Mouse (Mus musculus): Measurements from ENCODE around the gene Armc2. TPM values are rescaled to one million over a fixed set of nuclear protein-coding genes. Genes with fewer than 3 reads are reported as not detected.

The Armc2 gene
- polyA plus RNA-seq, 1 experiment from 2014 or later, result 4.2 TPM

GRCm38 (mm10) chr10:41933536-41933935, 84.7 kb downstream of the Armc2 start:
- no peak overlapping the region for H3K4me2 ChIP-seq
- no peak overlapping the region for H3K27ac ChIP-seq
- no peak for ATAC-seq (ENCODE audit: insufficient number of reproducible peaks, insufficient read depth, low FRiP score, low TSS enrichment, low read depth)
- no peaks in the 10 kb centered on the region for H3K36me3 ChIP-seq
- peaks cover 35% of the 10 kb centered on the region for H3K4me1 ChIP-seq
- no peak overlapping the region for H3K9ac ChIP-seq
- 64% methylated on average over 6 of the region's 6 CpGs for WGBS
- no peaks in the 10 kb centered on the region for H3K27me3 ChIP-seq
- no peak overlapping the region for H3K4me3 ChIP-seq
- H3K9me3 ChIP-seq, result no peaks in the 10 kb centered on the region

DNA sequence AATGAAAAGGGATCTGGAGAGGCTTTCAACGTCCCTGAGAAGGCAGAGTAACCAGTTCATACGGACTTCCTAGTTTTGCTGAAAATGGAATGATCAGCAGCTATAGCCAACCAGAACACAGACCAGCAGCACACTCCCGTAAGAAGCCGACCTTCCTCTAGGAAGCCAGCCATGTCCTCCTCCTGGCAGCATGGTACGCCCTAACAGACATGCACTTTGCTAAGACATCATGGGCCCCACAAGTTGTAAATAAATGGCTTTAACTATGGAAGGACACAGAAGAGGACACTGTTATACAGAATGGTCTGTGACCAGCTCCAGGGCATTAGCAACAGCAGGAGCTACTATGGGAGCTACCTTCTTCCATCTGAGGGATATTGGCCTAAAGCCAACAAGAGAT, 85.3 kb downstream of the Armc2 start:
- H3K4me3 ChIP-seq, result no peak overlapping the region
- H3K9me3 ChIP-seq, result no peaks in the 10 kb centered on the region
- no peaks in the 10 kb centered on the region for H3K27me3 ChIP-seq
- H3K4me1 ChIP-seq, result peaks cover 35% of the 10 kb centered on the region
- no peak overlapping the region for H3K9ac ChIP-seq
- H3K27ac ChIP-seq, result no peak overlapping the region
- ATAC-seq (ENCODE audit: insufficient number of reproducible peaks, insufficient read depth, low FRiP score, low TSS enrichment, low read depth), result no peak
- WGBS, result 88% methylated on average over 5 of the region's 5 CpGs
- no peaks in the 10 kb centered on the region for H3K36me3 ChIP-seq
- no peak overlapping the region for H3K4me2 ChIP-seq

DNA sequence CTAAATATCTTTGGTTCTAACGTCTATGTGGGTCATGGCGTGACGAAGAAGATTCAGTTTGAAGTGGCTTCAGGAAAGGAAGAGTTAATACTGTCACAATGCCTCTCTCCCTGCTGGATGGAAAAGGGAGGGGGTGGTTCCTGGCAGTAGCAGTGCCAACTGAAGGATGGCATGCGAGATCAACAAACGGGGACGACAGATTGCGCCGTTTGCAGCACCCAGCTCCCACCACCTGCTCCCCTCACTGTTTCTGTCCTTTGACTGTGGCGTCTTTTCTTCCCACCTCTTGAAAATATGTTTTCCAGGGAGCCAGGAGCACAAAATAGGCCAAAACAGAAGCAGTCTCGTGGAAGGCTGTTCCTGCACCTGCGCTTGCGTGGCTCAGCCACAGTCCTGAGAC, 86.3 kb downstream of the Armc2 start:
- no peak overlapping the region for H3K4me3 ChIP-seq
- 81% methylated on average over 12 of the region's 12 CpGs for WGBS
- peaks cover 35% of the 10 kb centered on the region for H3K4me1 ChIP-seq
- ATAC-seq (ENCODE audit: insufficient number of reproducible peaks, insufficient read depth, low FRiP score, low TSS enrichment, low read depth), result no peak
- H3K9ac ChIP-seq, result no peak overlapping the region
- H3K9me3 ChIP-seq, result no peaks in the 10 kb centered on the region
- no peaks in the 10 kb centered on the region for H3K27me3 ChIP-seq
- no peaks in the 10 kb centered on the region for H3K36me3 ChIP-seq
- H3K4me2 ChIP-seq, result no peak overlapping the region
- no peak overlapping the region for H3K27ac ChIP-seq

DNA sequence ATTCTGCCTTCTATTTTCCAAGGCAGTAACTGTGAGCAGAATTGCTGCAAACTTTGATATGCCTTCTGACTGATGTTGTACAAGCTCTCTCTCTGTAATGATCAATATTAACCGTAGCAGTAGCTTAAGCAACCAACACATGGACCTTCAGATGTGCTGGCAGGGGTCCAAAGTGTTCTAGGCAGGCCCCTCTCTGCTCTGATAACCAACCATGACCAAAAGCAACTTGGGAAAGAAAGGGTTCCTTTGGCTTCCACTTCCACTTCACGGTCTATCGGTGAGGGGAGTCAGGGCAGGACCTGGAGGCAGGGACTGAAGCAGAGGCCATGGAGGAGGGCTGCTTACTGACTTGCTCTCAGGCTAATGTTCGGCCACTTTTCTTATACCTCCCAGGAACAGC, 87.3 kb downstream of the Armc2 start:
- H3K27me3 ChIP-seq, result no peaks in the 10 kb centered on the region
- H3K27ac ChIP-seq, result no peak overlapping the region
- H3K36me3 ChIP-seq, result 0 out of 2 replicates have a peak, but pooled peaks cover 3% of the 10 kb centered on the region
- no peak overlapping the region for H3K4me3 ChIP-seq
- no peak overlapping the region for H3K9ac ChIP-seq
- H3K9me3 ChIP-seq, result no peaks in the 10 kb centered on the region
- ATAC-seq (ENCODE audit: insufficient number of reproducible peaks, insufficient read depth, low FRiP score, low TSS enrichment, low read depth), result no peak
- H3K4me2 ChIP-seq, result no peak overlapping the region
- 45% methylated on average over 4 of the region's 4 CpGs for WGBS
- H3K4me1 ChIP-seq, result peaks cover 28% of the 10 kb centered on the region

DNA sequence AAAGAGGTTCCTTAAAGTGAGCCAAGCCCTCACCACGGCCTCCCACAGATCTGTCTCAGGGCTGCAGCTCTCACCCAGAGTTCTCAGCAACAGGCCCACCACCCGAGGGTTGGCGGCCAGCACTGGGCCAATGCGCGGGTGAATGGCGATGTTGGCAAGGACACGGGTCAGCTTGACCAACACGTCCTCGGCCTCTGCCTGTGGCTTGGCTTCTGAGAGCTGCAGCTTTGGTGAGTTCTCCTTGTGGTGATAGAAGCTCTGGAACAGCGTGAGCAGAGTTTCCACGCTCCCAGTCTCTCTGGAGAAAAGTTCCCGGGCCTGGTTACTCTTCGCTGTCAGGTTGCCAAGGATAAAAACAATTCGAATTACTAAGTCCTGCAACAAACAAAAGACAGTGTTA, 91.5 kb downstream of the Armc2 start:
- H3K9me3 ChIP-seq, result no peaks in the 10 kb centered on the region
- ATAC-seq (ENCODE audit: insufficient number of reproducible peaks, insufficient read depth, low FRiP score, low TSS enrichment, low read depth), result no peak
- H3K27ac ChIP-seq, result no peak overlapping the region
- H3K36me3 ChIP-seq, result 0 out of 2 replicates have a peak, but pooled peaks cover 3% of the 10 kb centered on the region
- H3K27me3 ChIP-seq, result no peaks in the 10 kb centered on the region
- WGBS, result 88% methylated on average over 14 of the region's 14 CpGs
- H3K4me3 ChIP-seq, result no peak overlapping the region
- H3K4me2 ChIP-seq, result no peak overlapping the region
- no peak overlapping the region for H3K9ac ChIP-seq
- peaks cover 11% of the 10 kb centered on the region for H3K4me1 ChIP-seq

GRCm38 (mm10) chr10:41912290-41912994, 105.8 kb downstream of the Armc2 start:
- ATAC-seq (ENCODE audit: insufficient number of reproducible peaks, insufficient read depth, low FRiP score, low TSS enrichment, low read depth), result no peak
- no peaks in the 10 kb centered on the region for H3K9me3 ChIP-seq
- H3K4me1 ChIP-seq, result no peaks in the 10 kb centered on the region
- H3K27ac ChIP-seq, result no peak overlapping the region
- no peak overlapping the region for H3K9ac ChIP-seq
- H3K4me3 ChIP-seq, result no peak overlapping the region
- H3K4me2 ChIP-seq, result no peak overlapping the region
- peaks cover 9% of the 10 kb centered on the region for H3K36me3 ChIP-seq
- H3K27me3 ChIP-seq, result no peaks in the 10 kb centered on the region
- WGBS, result 90% methylated on average over 8 of the region's 8 CpGs

DNA sequence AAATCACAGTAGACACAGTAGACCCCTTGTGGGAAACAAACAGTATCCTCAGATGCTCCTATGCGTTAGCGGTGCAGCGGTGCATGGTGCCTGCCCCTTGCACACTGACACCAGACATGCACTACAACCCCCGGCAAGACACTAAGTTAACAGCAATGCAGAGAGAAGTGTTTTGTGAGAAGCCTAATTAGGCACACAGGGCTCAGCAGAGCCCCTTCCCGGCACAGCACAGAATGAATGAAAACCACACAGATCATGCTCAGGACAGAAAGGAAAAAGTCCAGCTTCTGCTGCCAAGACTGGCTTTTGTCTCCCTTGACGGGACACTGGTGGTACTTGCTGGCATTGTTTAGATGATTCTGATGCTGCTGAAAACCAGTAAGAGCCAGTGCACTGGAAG, 109.3 kb downstream of the Armc2 start:
- Histone ChIP-seq H3K36me3 (peaks cover 40% of the 10 kb centered on the region), H3K4me3 (no peak overlapping the region), H3K4me2 (no peak overlapping the region), H3K27ac (no peak overlapping the region), H3K27me3 (no peaks in the 10 kb centered on the region), H3K9ac (no peak overlapping the region), H3K4me1 (no peaks in the 10 kb centered on the region), H3K9me3 (no peaks in the 10 kb centered on the region)
- no peak for ATAC-seq (ENCODE audit: insufficient number of reproducible peaks, insufficient read depth, low FRiP score, low TSS enrichment, low read depth)
- WGBS, result 84% methylated on average over 6 of the region's 6 CpGs

- H3K9ac ChIP-seq, result no peak overlapping the region
- H3K9me3 ChIP-seq, result no peaks in the 10 kb centered on the region
- H3K27me3 ChIP-seq, result no peaks in the 10 kb centered on the region
- 82% methylated on average over 4 of the region's 4 CpGs for WGBS
- H3K4me1 ChIP-seq, result no peaks in the 10 kb centered on the region
- H3K36me3 ChIP-seq, result peaks cover 49% of the 10 kb centered on the region
- H3K27ac ChIP-seq, result no peak overlapping the region
- H3K4me2 ChIP-seq, result no peak overlapping the region
- no peak overlapping the region for H3K4me3 ChIP-seq
- no peak for ATAC-seq (ENCODE audit: insufficient number of reproducible peaks, insufficient read depth, low FRiP score, low TSS enrichment, low read depth)
These were observed 110.3 kb downstream of the Armc2 start for GRCm38 (mm10) chr10:41907950-41908349.

DNA sequence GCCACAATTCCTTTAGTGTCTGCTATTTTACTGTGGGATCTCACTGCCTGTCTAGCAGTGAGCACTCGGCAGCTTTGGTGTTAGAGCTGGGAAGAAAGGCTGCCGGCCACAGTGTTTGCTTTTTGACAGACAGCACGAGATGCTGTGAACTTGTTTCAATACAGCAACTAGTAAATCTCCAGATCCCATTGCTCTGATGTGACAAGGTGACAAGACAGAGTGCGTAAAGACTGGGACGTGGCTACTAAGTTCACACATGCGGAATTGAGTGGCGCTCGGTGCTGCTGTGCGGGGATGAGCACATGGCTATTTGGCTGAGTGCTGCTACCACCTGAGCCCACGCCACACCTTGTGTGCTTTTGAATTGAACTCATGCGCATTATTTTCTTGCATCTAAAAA, 110.8 kb downstream of the Armc2 start:
- WGBS, result 90% methylated on average over 11 of the region's 11 CpGs
- peaks cover 49% of the 10 kb centered on the region for H3K36me3 ChIP-seq
- no peak overlapping the region for H3K4me3 ChIP-seq
- H3K9me3 ChIP-seq, result no peaks in the 10 kb centered on the region
- no peaks in the 10 kb centered on the region for H3K4me1 ChIP-seq
- H3K27ac ChIP-seq, result no peak overlapping the region
- H3K27me3 ChIP-seq, result no peaks in the 10 kb centered on the region
- H3K4me2 ChIP-seq, result no peak overlapping the region
- H3K9ac ChIP-seq, result no peak overlapping the region
- ATAC-seq (ENCODE audit: insufficient number of reproducible peaks, insufficient read depth, low FRiP score, low TSS enrichment, low read depth), result no peak

- no peak for ATAC-seq (ENCODE audit: insufficient number of reproducible peaks, insufficient read depth, low FRiP score, low TSS enrichment, low read depth)
- Histone ChIP-seq H3K4me1 (no peaks in the 10 kb centered on the region), H3K9ac (no peak overlapping the region), H3K27ac (no peak overlapping the region), H3K36me3 (peaks cover 56% of the 10 kb centered on the region), H3K4me3 (no peak overlapping the region), H3K27me3 (no peaks in the 10 kb centered on the region), H3K9me3 (no peaks in the 10 kb centered on the region), H3K4me2 (no peak overlapping the region)
- 88% methylated on average over 6 of the region's 6 CpGs for WGBS
These were observed 116.4 kb downstream of the Armc2 start for GRCm38 (mm10) chr10:41901864-41902263.

DNA sequence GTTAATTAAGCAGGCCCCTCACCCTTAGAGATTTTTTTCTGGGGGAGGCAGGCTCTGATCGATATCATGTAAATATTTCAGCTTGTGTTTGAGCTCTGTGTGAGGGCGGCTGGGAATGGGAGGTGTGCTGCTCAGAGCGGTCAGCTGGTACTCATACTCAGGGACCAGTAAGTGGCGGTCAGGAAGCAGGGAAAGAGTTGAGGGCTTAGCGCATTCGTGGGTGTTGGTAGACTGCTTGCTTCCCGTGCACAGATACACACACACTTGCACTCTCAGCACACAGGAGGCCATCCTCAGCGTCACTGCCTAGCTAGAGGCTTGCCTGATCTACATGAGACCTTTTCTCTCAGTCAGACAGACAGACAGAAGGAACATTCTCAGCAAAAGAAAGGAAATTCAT, 116.8 kb downstream of the Armc2 start:
- Histone ChIP-seq H3K36me3 (peaks cover 53% of the 10 kb centered on the region), H3K27me3 (no peaks in the 10 kb centered on the region), H3K4me2 (no peak overlapping the region), H3K9me3 (no peaks in the 10 kb centered on the region), H3K4me3 (no peak overlapping the region), H3K4me1 (no peaks in the 10 kb centered on the region), H3K27ac (no peak overlapping the region), H3K9ac (no peak overlapping the region)
- no peak for ATAC-seq (ENCODE audit: insufficient number of reproducible peaks, insufficient read depth, low FRiP score, low TSS enrichment, low read depth)
- 90% methylated on average over 8 of the region's 8 CpGs for WGBS

DNA sequence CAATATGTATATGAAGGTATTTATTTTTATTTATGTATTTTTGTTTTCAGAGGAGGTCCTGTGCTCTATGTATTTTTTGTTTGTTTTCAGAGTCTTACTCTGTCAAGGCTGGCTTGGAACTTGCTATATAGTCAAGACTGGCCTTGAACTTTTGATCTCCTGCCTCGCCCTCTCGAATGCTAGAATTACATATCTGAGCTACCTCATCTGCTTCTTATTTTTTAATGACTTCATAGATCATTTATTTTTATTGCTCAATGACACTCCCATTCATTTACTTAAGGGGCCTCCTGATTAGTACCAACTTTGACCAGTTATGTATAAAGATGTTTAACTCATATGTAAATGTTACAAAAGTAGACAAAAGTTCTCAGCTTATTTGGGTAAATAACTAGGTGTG, 121.4 kb downstream of the Armc2 start:
- Histone ChIP-seq H3K9me3 (no peaks in the 10 kb centered on the region), H3K9ac (no peak overlapping the region), H3K27me3 (no peaks in the 10 kb centered on the region), H3K36me3 (peaks cover 30% of the 10 kb centered on the region), H3K4me3 (no peak overlapping the region), H3K4me1 (peaks cover 12% of the 10 kb centered on the region), H3K4me2 (no peak overlapping the region), H3K27ac (no peak overlapping the region)
- 75% methylated on average over 2 of the region's 2 CpGs for WGBS
- no peak for ATAC-seq (ENCODE audit: insufficient number of reproducible peaks, insufficient read depth, low FRiP score, low TSS enrichment, low read depth)

All from embryonic facial prominence, embryonic 13.5 days (tissue).